Mouse (Mus musculus) B cell, adult 2 months (primary cell): ENCODE results near the gene Ing3.

Experiments
- DNase-seq, 2 experiments: peaks; one replicate each; pipeline ENCODE4 v3.0.0; 2022

Ing3 gene

GRCm38 (mm10) chr6:21949226-21949731 lies at the start of gene Ing3:
TSS of gene Ing3 (plus strand) at chr6:21949571.
- DNase-seq = peak; percentile 93 to 95

GRCm38 (mm10) chr6:21909720-21910119 lies 39.7 kb upstream of the Ing3 start:
- DNase-seq = no peak

- no peak for DNase-seq
Measured at GRCm38 (mm10) chr6:21910804-21911203, 38.6 kb upstream of the Ing3 start.

- no peak for DNase-seq
Measured at GRCm38 (mm10) chr6:21916591-21916990, 32.8 kb upstream of the Ing3 start.

- DNase-seq = no peak
Measured at GRCm38 (mm10) chr6:21924150-21924549, 25.2 kb upstream of the Ing3 start.

- DNase-seq = no peak
Measured at GRCm38 (mm10) chr6:21937981-21938635, 11.3 kb upstream of the Ing3 start.

- DNase-seq = peak; percentile 99
Measured at GRCm38 (mm10) chr6:21949771-21950448, 539 bp downstream of the Ing3 start.

GRCm38 (mm10) chr6:21950676-21951075 lies 1.3 kb downstream of the Ing3 start:
- no peak for DNase-seq

- no peak for DNase-seq
Measured at GRCm38 (mm10) chr6:21955468-21955867, 6.1 kb downstream of the Ing3 start.

- DNase-seq = no peak
Measured at GRCm38 (mm10) chr6:21958922-21959321, 9.6 kb downstream of the Ing3 start.

GRCm38 (mm10) chr6:21959909-21960308 lies 10.5 kb downstream of the Ing3 start:
- DNase-seq = no peak

GRCm38 (mm10) chr6:21977532-21977931 lies 28.2 kb downstream of the Ing3 start:
- no peak for DNase-seq

- no peak for DNase-seq
Measured at GRCm38 (mm10) chr6:21981114-21981513, 31.7 kb downstream of the Ing3 start.

GRCm38 (mm10) chr6:21984990-21985731 lies 35.8 kb downstream of the Ing3 start:
- peak; percentile 75 to 76 for DNase-seq

GRCm38 (mm10) chr6:21985732-21986540 lies 36.6 kb downstream of the Ing3 start, which contains the start of gene Cped1:
TSS of gene Cped1 (plus strand) at chr6:21985916.
- peak; percentile 35 to 39 for DNase-seq

GRCm38 (mm10) chr6:21986660-21987331 lies 37.4 kb downstream of the Ing3 start:
- DNase-seq = peak in 1 of 2 experiments; percentile 3

GRCm38 (mm10) chr6:21987554-21987953 lies 38.2 kb downstream of the Ing3 start:
- DNase-seq = no peak

GRCm38 (mm10) chr6:21988296-21988695 lies 38.9 kb downstream of the Ing3 start:
- no peak for DNase-seq

- no peak for DNase-seq
Measured at GRCm38 (mm10) chr6:21989081-21989480, 39.7 kb downstream of the Ing3 start.

GRCm38 (mm10) chr6:21990181-21991135 lies 41.1 kb downstream of the Ing3 start:
- no peak for DNase-seq

- DNase-seq = no peak
Measured at GRCm38 (mm10) chr6:21991151-21991550, 41.8 kb downstream of the Ing3 start.
